Mouse (Mus musculus): ENCODE data around the gene Reps1. TPM values are rescaled to one million over a fixed set of nuclear protein-coding genes. Genes with fewer than 3 reads are reported as not detected.

Gene Reps1
- polyA plus RNA-seq, 1 experiment from 2014 or later: 3.0 TPM

DNA sequence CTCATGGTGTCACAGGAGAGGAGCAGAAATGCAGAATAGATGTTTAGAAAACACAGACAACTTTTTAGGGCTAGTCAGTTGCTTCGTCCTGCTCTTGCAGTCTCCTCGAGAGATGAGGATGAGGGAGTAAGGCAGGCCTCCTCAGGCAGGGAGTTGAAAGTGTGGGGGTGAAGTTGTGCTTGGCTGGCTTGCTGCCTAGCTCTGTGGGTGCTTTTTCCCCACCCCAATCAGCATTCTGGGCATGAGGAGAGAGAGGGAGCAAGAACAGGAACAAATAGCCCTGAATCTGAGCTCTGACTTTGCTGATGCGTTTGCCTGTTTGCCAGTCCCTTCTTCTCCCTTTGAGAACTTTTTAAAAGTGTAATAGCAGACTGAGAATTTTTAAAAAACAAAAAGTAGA is 14.5 kb downstream of the Reps1 start:
- Histone ChIP-seq H3K36me3 (ENCODE audit: control insufficient read depth, insufficient read depth) (no peaks in the 10 kb centered on the region), H3K9ac (ENCODE audit: low read depth, low read length) (no peak overlapping the region), H3K4me3 (ENCODE audit: low read depth, low read length) (no peak overlapping the region), H3K27ac (ENCODE audit: low read length) (no peak overlapping the region), H3K9me3 (replicated peaks; ENCODE audit: control insufficient read depth, low read length) (no peaks in the 10 kb centered on the region), H3K27me3 (ENCODE audit: control insufficient read depth, insufficient read depth, low read depth, low read length) (no peaks in the 10 kb centered on the region), H3K4me1 (ENCODE audit: control insufficient read depth, low read depth, low read length) (peaks cover 5% of the 10 kb centered on the region; the same call in 1 of the 2 replicates), H3K4me2 (ENCODE audit: low read depth, low read length) (no peak overlapping the region)
- no peak for ATAC-seq (ENCODE audit: low read depth)
- WGBS (ENCODE audit: insufficient replicate concordance): 47% methylated on average over 3 of the region's 3 CpGs

- no peak overlapping the region for H3K9ac ChIP-seq (ENCODE audit: low read depth, low read length)
- H3K27me3 ChIP-seq (ENCODE audit: control insufficient read depth, insufficient read depth, low read depth, low read length): no peaks in the 10 kb centered on the region
- no peaks in the 10 kb centered on the region for H3K9me3 ChIP-seq (replicated peaks; ENCODE audit: control insufficient read depth, low read length)
- no peak overlapping the region for H3K27ac ChIP-seq (ENCODE audit: low read length)
- 34% methylated on average over 2 of the region's 2 CpGs for WGBS (ENCODE audit: insufficient replicate concordance)
- no peak overlapping the region for H3K4me2 ChIP-seq (ENCODE audit: low read depth, low read length)
- no peak for ATAC-seq (ENCODE audit: low read depth)
- H3K4me1 ChIP-seq (ENCODE audit: control insufficient read depth, low read depth, low read length): peaks cover 5% of the 10 kb centered on the region; the same call in 1 of the 2 replicates
- H3K36me3 ChIP-seq (ENCODE audit: control insufficient read depth, insufficient read depth): no peaks in the 10 kb centered on the region
- H3K4me3 ChIP-seq (ENCODE audit: low read depth, low read length): no peak overlapping the region
Observed at GRCm38 (mm10) chr10:18070616-18071015, 15.0 kb downstream of the Reps1 start.

DNA sequence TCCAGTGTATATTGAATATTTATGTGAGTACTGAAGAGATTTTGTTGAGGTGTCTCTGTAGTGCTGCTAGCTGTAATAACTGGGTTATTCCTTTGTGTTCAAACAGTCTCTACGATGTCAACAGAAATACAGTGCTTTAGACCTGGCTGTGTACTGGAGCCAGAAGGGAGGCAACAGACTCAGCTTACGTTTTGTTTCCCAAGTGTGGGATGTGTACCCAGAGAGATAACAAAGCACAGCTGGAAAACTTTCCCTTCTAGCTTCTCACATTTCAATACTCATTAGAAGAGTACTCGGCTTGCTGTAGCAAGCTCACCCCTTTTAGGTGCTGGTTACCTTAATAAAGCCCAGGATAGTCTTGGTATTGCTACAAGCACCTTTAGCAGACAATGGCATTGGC is 17.2 kb downstream of the Reps1 start:
- Histone ChIP-seq H3K9me3 (replicated peaks; ENCODE audit: control insufficient read depth, low read length) (no peaks in the 10 kb centered on the region), H3K27ac (ENCODE audit: low read length) (no peak overlapping the region), H3K27me3 (ENCODE audit: control insufficient read depth, insufficient read depth, low read depth, low read length) (no peaks in the 10 kb centered on the region), H3K4me2 (ENCODE audit: low read depth, low read length) (no peak overlapping the region), H3K9ac (ENCODE audit: low read depth, low read length) (no peak overlapping the region), H3K4me1 (ENCODE audit: control insufficient read depth, low read depth, low read length) (peaks cover 5% of the 10 kb centered on the region; the same call in 1 of the 2 replicates), H3K4me3 (ENCODE audit: low read depth, low read length) (no peak overlapping the region), H3K36me3 (ENCODE audit: control insufficient read depth, insufficient read depth) (no peaks in the 10 kb centered on the region)
- 52% methylated on average over 3 of the region's 3 CpGs for WGBS (ENCODE audit: insufficient replicate concordance)
- ATAC-seq (ENCODE audit: low read depth): no peak

DNA sequence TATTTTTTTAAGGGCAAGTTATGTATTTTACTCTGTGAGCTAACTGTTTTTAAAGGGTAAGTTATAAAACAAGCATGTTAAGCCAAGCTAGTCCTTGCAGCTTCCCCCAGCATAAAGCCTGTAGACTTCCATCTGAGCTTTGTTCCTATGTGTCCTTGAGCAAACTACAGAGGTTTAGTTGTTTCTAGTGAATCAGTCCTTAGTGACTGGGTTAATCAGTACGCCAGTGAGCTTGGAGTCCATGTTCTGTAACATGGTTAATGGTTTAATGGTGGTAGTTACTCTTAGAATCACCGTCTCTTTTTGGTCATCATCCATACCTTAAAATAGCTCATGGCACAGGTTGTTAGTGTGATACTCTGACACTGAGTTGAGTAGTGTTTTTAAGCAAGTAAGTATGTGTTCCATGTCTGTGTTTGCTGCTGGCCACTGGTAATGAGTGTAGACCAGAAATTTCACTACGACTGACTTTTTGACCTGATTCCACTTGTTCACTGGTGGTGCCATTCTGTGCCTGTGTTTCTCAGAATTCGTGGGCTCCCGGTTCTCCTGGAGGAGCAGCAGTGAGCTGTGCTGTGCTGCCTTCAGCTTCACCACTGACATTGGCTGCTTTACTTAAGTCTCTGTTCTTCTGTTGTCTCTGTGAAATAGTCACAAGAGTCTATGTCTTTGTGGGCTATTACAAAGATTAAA is 18.9 kb downstream of the Reps1 start:
- H3K27me3 ChIP-seq (ENCODE audit: control insufficient read depth, insufficient read depth, low read depth, low read length): no peaks in the 10 kb centered on the region
- H3K9ac ChIP-seq (ENCODE audit: low read depth, low read length): no peak overlapping the region
- H3K9me3 ChIP-seq (replicated peaks; ENCODE audit: control insufficient read depth, low read length): no peaks in the 10 kb centered on the region
- WGBS (ENCODE audit: insufficient replicate concordance): 57% methylated on average over 5 of the region's 5 CpGs
- H3K4me1 ChIP-seq (ENCODE audit: control insufficient read depth, low read depth, low read length): no peaks in the 10 kb centered on the region; the same call in 1 of the 2 replicates
- no peak overlapping the region for H3K4me2 ChIP-seq (ENCODE audit: low read depth, low read length)
- H3K27ac ChIP-seq (ENCODE audit: low read length): peak overlapping the region; percentile 67
- H3K4me3 ChIP-seq (ENCODE audit: low read depth, low read length): no peak overlapping the region
- peak; percentile 57 for ATAC-seq (ENCODE audit: low read depth)
- H3K36me3 ChIP-seq (ENCODE audit: control insufficient read depth, insufficient read depth): no peaks in the 10 kb centered on the region

GRCm38 (mm10) chr10:18075845-18076244 is 20.2 kb downstream of the Reps1 start:
- 81% methylated on average over 6 of the region's 6 CpGs for WGBS (ENCODE audit: insufficient replicate concordance)
- no peaks in the 10 kb centered on the region for H3K27me3 ChIP-seq (ENCODE audit: control insufficient read depth, insufficient read depth, low read depth, low read length)
- H3K4me1 ChIP-seq (ENCODE audit: control insufficient read depth, low read depth, low read length): no peaks in the 10 kb centered on the region; the same call in 1 of the 2 replicates
- no peak overlapping the region for H3K9ac ChIP-seq (ENCODE audit: low read depth, low read length)
- H3K9me3 ChIP-seq (replicated peaks; ENCODE audit: control insufficient read depth, low read length): no peaks in the 10 kb centered on the region
- no peaks in the 10 kb centered on the region for H3K36me3 ChIP-seq (ENCODE audit: control insufficient read depth, insufficient read depth)
- H3K4me2 ChIP-seq (ENCODE audit: low read depth, low read length): no peak overlapping the region
- 0 out of 2 replicates have a peak, but pooled peaks have one; percentile 11 for ATAC-seq (ENCODE audit: low read depth)
- H3K27ac ChIP-seq (ENCODE audit: low read length): no peak overlapping the region
- H3K4me3 ChIP-seq (ENCODE audit: low read depth, low read length): no peak overlapping the region

- Histone ChIP-seq H3K27ac (ENCODE audit: low read length) (no peak overlapping the region), H3K36me3 (ENCODE audit: control insufficient read depth, insufficient read depth) (no peaks in the 10 kb centered on the region), H3K4me2 (ENCODE audit: low read depth, low read length) (no peak overlapping the region), H3K4me1 (ENCODE audit: control insufficient read depth, low read depth, low read length) (no peaks in the 10 kb centered on the region), H3K9ac (ENCODE audit: low read depth, low read length) (no peak overlapping the region), H3K27me3 (ENCODE audit: control insufficient read depth, insufficient read depth, low read depth, low read length) (no peaks in the 10 kb centered on the region), H3K4me3 (ENCODE audit: low read depth, low read length) (no peak overlapping the region), H3K9me3 (replicated peaks; ENCODE audit: control insufficient read depth, low read length) (no peaks in the 10 kb centered on the region)
- ATAC-seq (ENCODE audit: low read depth): no peak
- WGBS (ENCODE audit: insufficient replicate concordance): 77% methylated on average over 1 of the region's 1 CpGs
Observed at GRCm38 (mm10) chr10:18081536-18081935, 25.9 kb downstream of the Reps1 start.

DNA sequence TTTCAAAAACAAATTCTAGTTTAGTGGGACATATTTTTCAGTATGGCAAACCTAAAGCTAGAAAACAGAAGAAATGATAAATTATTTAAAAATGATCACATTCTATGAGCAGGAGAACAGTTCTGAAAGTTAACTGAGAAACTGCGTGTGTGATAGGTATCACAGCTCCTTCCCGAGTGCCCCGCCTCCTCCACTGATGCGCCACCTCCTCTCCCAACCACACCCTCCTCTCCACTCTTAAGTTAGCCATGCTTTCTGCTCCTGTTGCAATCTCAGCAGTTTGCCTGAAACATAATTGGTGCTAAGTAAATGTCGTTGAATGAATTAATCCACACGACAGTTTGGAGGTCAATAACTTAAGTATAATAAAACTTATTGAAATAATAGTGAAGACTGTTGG is 27.1 kb downstream of the Reps1 start:
- Histone ChIP-seq H3K9me3 (replicated peaks; ENCODE audit: control insufficient read depth, low read length) (no peaks in the 10 kb centered on the region), H3K9ac (ENCODE audit: low read depth, low read length) (no peak overlapping the region), H3K27ac (ENCODE audit: low read length) (no peak overlapping the region), H3K4me3 (ENCODE audit: low read depth, low read length) (no peak overlapping the region), H3K36me3 (ENCODE audit: control insufficient read depth, insufficient read depth) (no peaks in the 10 kb centered on the region), H3K4me2 (ENCODE audit: low read depth, low read length) (no peak overlapping the region), H3K27me3 (ENCODE audit: control insufficient read depth, insufficient read depth, low read depth, low read length) (no peaks in the 10 kb centered on the region), H3K4me1 (ENCODE audit: control insufficient read depth, low read depth, low read length) (no peaks in the 10 kb centered on the region)
- ATAC-seq (ENCODE audit: low read depth): no peak
- WGBS (ENCODE audit: insufficient replicate concordance): 62% methylated on average over 6 of the region's 6 CpGs

DNA sequence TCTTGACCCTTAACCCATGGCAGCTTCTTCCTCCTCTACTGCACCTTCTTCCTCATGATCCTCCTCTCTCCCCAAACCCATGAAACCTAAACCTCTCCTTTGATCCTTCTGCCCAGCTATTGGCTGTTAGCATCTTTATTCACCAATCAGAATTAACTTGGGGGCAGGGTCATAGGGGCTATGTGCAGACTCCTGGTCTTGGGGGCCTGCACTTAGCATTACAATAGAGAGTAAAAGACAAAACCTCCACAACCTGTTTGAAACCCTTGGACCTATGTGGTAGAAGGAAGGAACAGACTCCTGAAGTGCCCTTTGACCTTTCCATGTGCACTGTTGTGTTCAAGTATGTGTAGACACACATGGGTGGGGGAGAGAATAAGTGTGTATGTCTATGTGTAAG is 35.0 kb downstream of the Reps1 start:
- H3K27me3 ChIP-seq (ENCODE audit: control insufficient read depth, insufficient read depth, low read depth, low read length): no peaks in the 10 kb centered on the region
- no peaks in the 10 kb centered on the region for H3K36me3 ChIP-seq (ENCODE audit: control insufficient read depth, insufficient read depth)
- H3K9ac ChIP-seq (ENCODE audit: low read depth, low read length): no peak overlapping the region
- no peaks in the 10 kb centered on the region for H3K4me1 ChIP-seq (ENCODE audit: control insufficient read depth, low read depth, low read length)
- no peak overlapping the region for H3K4me2 ChIP-seq (ENCODE audit: low read depth, low read length)
- no peaks in the 10 kb centered on the region for H3K9me3 ChIP-seq (replicated peaks; ENCODE audit: control insufficient read depth, low read length)
- no peak overlapping the region for H3K4me3 ChIP-seq (ENCODE audit: low read depth, low read length)
- no peak overlapping the region for H3K27ac ChIP-seq (ENCODE audit: low read length)
- ATAC-seq (ENCODE audit: low read depth): no peak

DNA sequence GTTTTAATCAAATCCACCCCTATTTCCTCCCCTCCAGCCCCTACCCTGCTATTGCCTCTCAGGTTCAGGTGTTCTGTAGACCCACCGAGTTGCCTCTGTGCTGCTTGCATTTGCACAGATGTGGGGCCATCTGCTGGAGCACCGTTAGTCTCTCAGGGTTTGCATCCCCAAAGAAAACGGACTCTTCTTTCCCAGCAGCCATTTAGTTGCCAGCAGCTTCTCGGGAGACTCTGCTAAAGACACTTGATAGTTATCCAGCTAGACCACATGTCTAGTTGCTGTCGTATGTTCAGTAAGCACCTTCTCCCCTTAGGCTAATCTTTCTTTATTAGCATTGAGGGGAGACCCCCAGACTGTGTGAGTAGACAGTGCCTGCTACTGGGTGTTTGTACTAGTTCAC is 46.5 kb downstream of the Reps1 start:
- H3K4me2 ChIP-seq (ENCODE audit: low read depth, low read length): no peak overlapping the region
- no peaks in the 10 kb centered on the region for H3K9me3 ChIP-seq (replicated peaks; ENCODE audit: control insufficient read depth, low read length)
- H3K4me1 ChIP-seq (ENCODE audit: control insufficient read depth, low read depth, low read length): no peaks in the 10 kb centered on the region
- H3K36me3 ChIP-seq (ENCODE audit: control insufficient read depth, insufficient read depth): no peaks in the 10 kb centered on the region
- H3K9ac ChIP-seq (ENCODE audit: low read depth, low read length): no peak overlapping the region
- ATAC-seq (ENCODE audit: low read depth): no peak
- 65% methylated on average over 5 of the region's 5 CpGs for WGBS (ENCODE audit: insufficient replicate concordance)
- no peaks in the 10 kb centered on the region for H3K27me3 ChIP-seq (ENCODE audit: control insufficient read depth, insufficient read depth, low read depth, low read length)
- H3K27ac ChIP-seq (ENCODE audit: low read length): no peak overlapping the region
- no peak overlapping the region for H3K4me3 ChIP-seq (ENCODE audit: low read depth, low read length)
